Mouse (Mus musculus) kidney, postnatal 4 days (tissue): Measurements from ENCODE around the gene Dpy19l1.

Source experiments
- DNase-seq, 2 experiments: peaks; one replicate each; pipeline ENCODE4 v3.0.0; 2021; ENCODE audit warnings: mixed read lengths in 2 of 2

Dpy19l1 gene

GRCm38 (mm10) chr9:24467186-24467585, 35.8 kb downstream of the Dpy19l1 start:
- no peak for DNase-seq

- no peak for DNase-seq
These were observed 36.3 kb downstream of the Dpy19l1 start for GRCm38 (mm10) chr9:24466649-24467048.

- DNase-seq = no peak
These were observed 41.5 kb downstream of the Dpy19l1 start for GRCm38 (mm10) chr9:24461379-24461961.

GRCm38 (mm10) chr9:24453833-24454232, 49.1 kb downstream of the Dpy19l1 start:
- no peak for DNase-seq

GRCm38 (mm10) chr9:24450976-24451375, 52.0 kb downstream of the Dpy19l1 start:
- no peak for DNase-seq

GRCm38 (mm10) chr9:24450524-24450923, 52.4 kb downstream of the Dpy19l1 start:
- DNase-seq = no peak

- no peak for DNase-seq
These were observed 68.0 kb downstream of the Dpy19l1 start for GRCm38 (mm10) chr9:24434901-24435300.

- DNase-seq = no peak
These were observed 73.2 kb downstream of the Dpy19l1 start for GRCm38 (mm10) chr9:24429721-24430120.

GRCm38 (mm10) chr9:24425679-24426078, 77.3 kb downstream of the Dpy19l1 start:
- DNase-seq = no peak

GRCm38 (mm10) chr9:24423241-24423640, 79.7 kb downstream of the Dpy19l1 start:
- no peak for DNase-seq

GRCm38 (mm10) chr9:24421888-24422287, 81.1 kb downstream of the Dpy19l1 start:
- DNase-seq = no peak

GRCm38 (mm10) chr9:24421221-24421620, 81.7 kb downstream of the Dpy19l1 start:
- no peak for DNase-seq

- no peak for DNase-seq
These were observed 82.8 kb downstream of the Dpy19l1 start for GRCm38 (mm10) chr9:24420144-24420543.

- no peak for DNase-seq
These were observed 84.7 kb downstream of the Dpy19l1 start for GRCm38 (mm10) chr9:24418281-24418680.

- DNase-seq = no peak
These were observed 91.5 kb downstream of the Dpy19l1 start for GRCm38 (mm10) chr9:24411483-24411882.

GRCm38 (mm10) chr9:24410439-24410838, 92.5 kb downstream of the Dpy19l1 start:
- no peak for DNase-seq

GRCm38 (mm10) chr9:24407992-24408391, 94.9 kb downstream of the Dpy19l1 start:
- DNase-seq = no peak

- no peak for DNase-seq
These were observed 108.8 kb downstream of the Dpy19l1 start for GRCm38 (mm10) chr9:24394146-24394545.

GRCm38 (mm10) chr9:24390807-24391370, 112.1 kb downstream of the Dpy19l1 start:
- no peak for DNase-seq

GRCm38 (mm10) chr9:24387230-24387629, 115.7 kb downstream of the Dpy19l1 start:
- DNase-seq = no peak

- DNase-seq = peak in 1 of 2 experiments; percentile 2
These were observed 123.6 kb downstream of the Dpy19l1 start for GRCm38 (mm10) chr9:24379321-24379720.

GRCm38 (mm10) chr9:24378848-24379247, 124.1 kb downstream of the Dpy19l1 start:
- no peak for DNase-seq
